Mouse (Mus musculus) right cerebral cortex, postnatal 36 days (tissue): ENCODE measurements around the gene Amz2.

Experiments used
- DNase-seq, 2 experiments: peaks; one replicate each; pipeline ENCODE4 v3.0.0; 2022; ENCODE audit warnings: low spot score in 2 of 2, mixed read lengths in 1 of 2

Amz2 gene

DNA sequence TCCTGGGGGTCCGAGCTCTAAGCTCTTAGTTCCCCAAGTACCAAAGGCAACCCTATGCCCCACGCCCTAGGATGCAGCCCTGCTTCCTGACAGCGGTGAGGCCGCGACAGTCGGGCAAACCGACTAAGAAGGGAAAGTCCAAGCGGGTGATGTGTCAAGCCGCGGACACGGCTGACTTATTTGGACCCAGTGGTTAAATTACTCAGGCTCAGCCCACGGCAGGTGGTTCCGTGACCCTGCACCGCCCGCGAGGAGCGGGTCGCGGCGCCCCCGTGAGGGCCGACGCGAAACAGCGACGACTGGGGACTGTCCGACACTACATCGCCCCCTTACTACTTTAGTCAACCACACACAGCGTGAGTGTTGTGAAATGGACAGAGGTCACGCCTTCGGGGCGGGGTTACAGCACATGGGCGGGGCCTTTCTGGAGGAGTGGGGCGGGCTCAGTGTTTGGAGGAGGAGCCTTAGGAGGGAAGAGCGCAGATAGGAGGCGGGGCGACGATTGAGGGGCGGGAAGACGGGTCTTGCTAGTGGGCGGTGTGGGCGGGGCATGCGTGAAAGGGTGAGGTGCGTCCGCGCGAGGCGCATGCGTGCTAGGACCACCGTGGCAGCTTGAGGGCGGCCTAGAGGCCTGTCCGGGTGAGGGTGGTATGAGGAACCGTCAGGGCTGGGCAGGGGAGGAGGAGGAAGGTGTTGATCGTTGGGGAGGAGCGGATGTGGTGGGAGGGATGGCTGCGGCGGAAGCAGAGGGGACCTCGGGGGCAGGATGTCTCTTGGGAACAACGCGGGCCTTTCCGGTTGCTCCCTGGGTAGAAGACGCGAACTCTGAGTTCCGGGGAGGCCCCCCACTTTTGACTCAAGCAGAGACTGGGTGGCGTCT is at the start of gene Amz2:
Gene Amz2, plus strand, starts transcription at position 555 of the 880 bp plus-strand sequence.
- DNase-seq, result peak; percentile 95 to 97

DNA sequence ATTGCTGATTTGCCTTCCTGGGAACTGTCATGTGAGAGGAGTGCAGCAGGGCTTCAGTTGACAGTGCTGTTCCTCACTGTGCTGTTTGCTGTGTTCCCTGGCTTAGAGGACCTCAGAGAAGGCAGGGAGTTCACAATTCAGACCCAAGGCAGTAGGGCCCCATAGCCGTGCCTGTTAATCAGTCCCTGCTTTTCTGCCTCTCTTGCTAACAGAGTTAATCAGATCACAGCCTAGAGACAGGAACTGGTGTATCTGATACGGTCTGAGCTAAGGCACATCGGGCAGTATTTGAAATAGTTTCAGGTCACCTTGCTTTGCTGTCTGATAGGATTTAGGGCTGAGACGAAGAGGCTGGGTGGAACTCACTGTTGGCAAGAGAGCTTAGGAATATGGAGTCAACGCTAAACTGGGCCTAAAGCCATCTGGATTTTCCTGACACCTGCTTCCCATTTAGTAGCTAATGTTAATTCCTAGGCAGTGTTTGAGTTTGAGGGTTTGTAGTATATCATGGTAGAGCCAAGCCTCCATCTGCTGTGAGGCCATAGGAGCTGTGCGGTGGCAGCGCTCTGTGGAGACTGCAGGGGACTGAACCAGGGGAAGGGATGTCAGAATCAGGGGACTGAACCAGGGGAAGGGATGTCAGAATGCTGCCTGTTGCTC is 49.1 kb upstream of the Amz2 start:
- no peak for DNase-seq

DNA sequence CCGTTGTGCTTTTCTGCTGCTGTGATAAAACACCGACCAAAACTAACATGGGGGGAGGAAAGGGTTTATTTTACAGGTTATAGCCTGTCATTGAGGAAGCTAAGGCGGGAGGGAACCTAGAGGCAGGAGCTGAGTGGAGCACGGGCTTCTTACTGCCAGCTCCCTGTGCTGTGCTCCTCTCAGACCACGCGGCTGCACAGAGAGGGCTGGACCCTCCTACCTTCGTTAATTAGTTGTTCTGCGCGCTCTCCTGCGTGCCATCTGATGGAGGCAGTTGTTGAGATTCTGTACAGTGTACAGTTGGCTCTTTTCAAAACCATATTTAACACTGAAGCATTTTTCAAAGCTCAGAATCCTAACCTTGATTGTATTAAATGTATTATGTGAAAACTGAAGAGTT is 48.3 kb upstream of the Amz2 start:
- DNase-seq, result no peak

DNA sequence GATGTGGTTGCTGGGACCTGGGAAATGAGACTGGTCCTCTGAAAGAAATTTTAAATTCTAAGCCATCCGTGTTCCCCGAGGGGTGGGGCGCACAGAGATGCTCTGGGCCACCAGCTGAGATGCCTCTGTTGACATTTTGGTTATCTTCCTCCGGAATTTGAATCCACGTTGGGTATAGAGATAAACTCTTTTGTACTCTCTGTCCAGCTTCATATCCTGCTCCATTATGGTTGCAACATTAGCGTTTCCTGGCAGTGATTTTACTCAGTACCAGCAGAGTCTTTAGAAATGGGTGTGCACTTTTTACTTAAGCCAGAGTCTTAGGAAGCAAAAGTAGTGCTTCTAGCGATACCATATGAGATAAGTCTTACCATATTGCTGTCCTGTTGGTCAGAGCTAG is 47.7 kb upstream of the Amz2 start:
- DNase-seq, result no peak

DNA sequence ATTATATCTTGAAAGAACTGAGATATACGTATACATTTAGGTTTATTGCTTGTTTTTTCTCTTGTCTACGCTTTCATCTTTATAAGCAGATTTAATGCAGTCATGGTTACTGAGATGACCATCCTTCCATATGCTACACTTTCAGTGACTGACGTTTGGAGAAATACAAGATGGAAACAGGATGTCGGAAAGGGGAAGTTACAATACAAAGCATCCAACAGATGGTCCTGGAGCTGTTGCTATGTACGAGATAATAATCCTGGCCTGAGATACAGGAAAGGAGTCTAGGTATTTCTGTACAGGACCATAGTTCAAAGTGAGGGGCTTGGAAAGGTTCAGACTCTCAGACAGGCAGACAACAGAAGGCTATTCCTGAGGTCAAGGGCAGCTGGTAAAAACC is 45.1 kb upstream of the Amz2 start:
- no peak for DNase-seq

DNA sequence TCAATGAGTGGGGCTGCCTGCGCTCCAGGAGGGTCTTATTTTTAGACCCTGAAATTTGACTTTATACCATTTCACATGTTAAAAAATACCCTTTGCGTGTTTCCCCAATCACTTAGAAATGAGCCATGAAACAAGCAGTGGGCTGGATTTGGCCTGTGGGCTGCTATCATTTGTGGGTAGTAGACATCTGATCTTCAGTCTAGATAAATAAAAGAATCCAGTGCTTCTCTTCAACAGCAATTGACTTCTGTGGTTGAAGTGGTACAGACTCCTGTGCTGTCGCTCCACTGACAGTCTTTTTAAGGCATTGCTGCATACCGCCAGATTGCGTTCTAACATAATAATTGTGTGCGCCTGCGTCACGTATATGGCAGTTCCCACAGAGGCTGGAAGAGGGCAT is 40.5 kb upstream of the Amz2 start:
- no peak for DNase-seq

DNA sequence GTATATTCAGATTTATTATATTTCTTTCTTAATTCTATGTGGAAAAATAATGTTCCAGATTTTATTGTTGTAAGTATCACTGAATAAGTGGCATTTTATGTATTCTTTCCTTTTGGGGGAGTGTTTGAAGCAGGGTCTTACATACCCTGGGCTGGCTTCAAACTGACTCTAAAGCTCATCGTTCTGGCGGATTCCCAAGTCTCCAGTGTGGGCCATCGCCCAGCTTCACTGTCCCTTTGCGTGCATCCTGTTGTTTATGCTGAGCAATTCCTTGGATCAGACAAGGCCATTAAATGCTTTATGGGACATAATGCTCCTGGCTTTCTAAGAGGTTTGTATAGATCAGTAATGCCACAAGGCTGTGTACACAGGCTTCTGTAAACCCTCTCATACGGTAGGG is 36.7 kb upstream of the Amz2 start:
- DNase-seq, result no peak

DNA sequence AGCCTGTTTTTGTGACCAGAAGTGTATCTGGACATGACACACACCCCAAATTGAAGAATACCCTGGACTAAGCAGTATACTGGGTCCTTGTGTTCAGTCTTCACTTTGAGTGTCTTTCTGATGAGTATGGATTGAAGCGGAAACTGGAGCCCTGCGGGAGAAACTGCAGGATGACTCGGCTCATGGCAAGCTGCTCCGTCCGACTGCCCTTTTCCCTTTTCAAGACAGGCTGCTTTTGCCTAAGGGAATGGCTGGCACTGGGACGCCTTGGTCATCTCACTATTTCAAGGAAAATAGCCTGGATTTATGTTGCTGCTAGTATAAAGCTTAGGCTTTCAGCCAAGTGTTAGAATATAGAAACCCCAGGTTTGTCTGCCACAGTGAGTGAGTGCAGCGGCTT is 34.5 kb upstream of the Amz2 start:
- no peak for DNase-seq

DNA sequence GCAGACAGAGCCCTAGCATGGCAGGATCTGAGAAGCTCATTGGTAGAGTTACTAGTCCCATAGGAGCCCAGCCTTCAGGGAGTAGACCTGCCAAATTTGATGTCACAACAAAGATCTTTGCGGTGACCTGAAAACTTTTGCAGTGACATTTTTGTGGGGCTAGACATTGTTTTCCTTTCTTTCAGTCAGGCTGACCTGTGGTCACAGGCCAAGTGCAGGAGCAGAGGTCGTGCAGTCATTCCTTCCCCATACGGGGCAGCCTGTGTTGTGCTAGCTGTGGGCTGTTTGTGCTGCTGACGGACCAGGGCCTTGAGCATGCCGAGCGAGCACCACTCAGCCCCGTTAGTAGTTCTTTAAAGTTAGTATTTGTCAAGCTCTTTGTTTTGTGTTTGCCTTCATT is 34.0 kb upstream of the Amz2 start:
- DNase-seq, result no peak

DNA sequence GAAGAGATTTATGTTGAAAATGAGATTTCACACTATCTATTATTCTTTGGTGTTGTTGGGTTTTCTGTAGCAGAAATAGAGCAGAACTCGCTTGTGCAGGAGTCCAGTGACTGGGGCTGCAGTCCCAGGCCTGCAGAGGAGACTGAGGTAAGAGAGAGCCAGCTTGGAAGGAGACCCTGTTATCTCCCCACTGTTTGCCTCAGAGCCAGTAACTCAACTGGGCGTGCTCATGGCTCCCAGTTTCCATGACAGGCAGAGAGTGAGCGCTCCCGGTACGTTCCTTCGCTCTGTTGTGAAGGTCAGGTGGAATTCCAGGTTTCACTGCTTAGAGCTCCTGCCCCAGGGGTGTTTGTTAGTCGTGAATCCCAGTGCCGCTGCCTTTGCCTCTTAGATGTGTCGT is 33.1 kb upstream of the Amz2 start:
- no peak for DNase-seq

DNA sequence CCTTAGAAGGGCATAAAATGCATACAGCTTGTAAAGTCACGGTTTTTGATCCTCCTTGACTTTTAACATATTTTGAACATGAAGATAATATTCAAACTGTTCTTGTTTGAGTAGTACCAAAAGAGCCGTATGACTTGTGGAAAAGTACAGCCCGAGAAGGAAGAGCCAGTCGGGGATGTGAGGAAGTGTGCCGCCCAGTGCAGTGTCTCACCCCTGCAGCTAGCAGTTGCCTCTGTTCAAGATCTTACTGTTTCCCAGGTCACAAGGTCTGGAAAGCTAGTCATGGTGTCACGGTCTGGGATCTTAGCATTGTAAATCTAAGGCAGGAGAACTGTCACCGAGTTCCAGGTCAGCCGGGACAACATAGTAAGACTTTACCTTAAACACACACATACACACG is 31.0 kb upstream of the Amz2 start:
- no peak for DNase-seq

DNA sequence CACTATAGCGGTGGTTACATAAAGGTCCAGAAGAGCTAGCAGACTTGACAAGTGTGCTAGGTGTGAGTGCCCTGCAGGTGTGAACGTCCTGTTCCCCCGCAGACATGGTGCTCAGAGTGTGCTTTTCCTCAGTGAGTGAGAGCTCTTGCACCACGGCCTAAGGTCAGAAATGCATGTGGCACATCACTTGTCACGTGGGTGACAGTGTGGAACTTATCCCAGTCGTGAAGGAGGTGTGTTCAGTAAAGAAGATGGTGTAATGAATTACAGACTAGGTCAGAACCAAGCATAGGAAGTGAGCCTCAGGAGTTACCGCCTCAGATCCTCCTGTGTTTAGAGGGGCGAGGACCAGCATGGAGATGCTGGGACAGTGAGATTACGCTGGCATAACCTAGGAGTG is 30.5 kb upstream of the Amz2 start:
- no peak for DNase-seq

DNA sequence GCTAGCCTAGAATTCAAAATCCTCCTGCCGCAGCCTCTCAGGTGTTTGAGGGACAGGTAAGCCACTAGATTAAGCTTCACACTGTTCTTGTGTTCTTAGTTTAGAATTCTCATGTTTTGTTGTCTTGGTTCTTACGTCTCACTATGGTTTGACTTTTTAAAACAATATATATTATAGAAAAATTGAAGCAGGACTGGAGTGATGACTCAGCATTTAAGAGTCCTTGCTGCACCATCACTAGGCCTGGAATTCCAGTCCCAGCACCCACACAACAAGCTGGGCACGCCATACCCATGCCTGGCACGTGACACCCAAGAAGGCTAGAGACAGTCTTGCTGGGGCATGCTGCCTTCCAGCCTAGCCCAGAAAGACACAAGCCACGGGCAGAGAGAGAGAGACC is 19.3 kb upstream of the Amz2 start:
- no peak for DNase-seq

DNA sequence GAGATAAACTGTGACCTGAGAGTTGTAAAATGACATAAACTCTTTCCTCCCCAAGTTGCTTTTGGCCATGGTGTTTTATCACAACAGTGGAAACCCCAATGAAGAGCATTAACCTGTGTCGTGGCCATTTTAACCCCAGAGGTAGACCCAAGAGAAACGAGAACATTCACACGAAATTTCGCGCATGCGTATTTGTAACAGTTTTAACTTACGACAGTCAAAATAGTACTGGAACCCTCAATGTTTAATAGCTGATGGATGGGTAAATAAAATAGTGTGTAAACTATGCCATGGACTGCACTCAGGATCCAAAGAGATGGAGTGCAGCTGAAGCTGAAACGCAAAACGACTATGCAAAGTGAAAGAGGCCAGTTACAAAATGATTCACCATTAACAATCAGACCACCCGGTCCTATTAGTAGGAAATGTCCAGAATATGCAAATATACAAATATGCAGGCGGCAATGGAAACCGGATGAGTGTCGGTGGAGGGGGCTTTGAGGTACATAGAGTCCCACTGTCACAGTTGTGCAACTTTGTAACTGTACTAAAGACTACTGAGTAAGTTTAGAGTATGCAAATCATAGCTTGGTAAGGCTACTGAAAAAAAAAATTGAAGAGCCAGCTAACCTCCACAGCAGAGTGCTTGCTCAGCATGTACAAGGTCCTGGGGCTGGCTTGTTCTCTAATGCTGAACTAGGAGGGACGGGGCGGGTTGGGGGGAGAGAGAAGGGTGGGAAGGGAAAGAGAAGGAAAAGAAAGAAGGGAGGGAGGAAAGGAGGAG is 15.4 kb upstream of the Amz2 start:
- DNase-seq, result no peak

DNA sequence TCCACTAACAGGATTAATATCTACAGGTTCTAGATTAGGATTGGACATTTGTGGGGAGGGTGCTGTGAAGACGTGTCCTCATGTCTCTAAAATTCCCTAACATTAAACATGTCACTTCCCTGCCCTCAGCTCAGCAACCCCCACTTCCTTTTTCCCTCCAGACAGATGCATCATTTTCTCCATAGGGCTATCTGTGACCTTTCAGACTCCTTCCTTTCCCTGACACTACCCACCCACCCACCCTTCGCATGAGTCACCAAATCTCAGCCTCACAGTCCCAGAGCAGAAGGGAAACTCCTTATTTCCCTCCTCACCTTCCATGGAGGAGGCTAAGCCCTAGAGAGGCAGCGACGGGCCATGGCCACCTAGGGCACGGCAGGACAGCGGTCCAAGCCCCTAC is 12.1 kb upstream of the Amz2 start, which contains the start of gene 9930022D16Rik:
Gene 9930022D16Rik, plus strand, starts transcription at position 301 of the 400 bp plus-strand sequence.
- no peak for DNase-seq

DNA sequence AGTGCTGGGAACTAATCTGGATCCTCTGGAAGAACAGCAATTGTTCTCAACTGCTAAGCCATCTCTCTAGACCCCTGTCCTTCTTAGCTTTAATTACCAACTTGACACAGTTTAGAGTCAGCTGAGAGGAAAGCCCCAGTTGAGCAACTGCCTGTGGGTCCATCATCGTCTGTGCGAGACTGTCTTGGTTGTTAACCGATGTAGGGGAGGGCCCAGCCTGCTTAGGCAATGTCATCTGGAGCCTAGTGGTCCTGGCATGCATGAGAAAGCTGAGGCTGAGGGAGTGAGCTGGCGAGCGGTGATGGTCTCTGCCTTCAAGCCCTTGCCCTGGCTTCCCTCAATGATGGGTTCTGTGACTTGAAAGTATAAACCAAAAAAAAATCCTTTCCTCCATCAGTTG is 10.9 kb upstream of the Amz2 start:
- no peak for DNase-seq

DNA sequence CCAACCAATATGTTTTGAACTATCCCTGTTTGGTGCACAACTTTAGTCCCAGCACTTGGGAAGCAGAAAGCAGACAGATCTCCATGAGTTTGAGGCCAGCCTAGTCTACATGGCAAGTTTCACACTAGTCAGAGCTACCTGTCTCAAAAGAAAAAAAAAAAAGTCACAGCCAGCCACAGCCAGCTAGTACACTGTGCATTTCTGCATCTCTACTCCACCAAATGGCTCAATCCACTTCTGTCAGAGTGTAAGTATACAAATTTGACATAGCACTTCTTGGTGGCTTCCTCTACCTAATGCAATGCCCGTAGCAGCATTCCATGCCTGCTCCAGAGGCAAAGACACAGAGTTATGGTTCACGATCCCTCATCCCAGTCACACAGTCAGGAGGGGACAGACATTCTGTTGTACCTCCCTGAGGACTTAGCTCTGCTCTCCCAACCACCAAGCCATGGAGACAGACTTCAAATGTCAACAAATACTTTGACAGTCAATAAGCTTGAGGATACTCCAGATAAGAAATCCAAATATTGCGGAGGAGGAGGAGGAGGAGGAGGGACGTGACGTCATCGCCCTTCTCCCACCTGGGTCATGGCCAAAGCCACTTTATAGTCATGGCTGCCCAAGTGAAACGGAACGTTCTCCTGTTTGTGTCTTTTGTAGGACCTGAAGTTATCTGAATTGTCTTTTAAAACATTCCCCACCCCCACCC is 8.9 kb upstream of the Amz2 start:
- DNase-seq, result no peak

DNA sequence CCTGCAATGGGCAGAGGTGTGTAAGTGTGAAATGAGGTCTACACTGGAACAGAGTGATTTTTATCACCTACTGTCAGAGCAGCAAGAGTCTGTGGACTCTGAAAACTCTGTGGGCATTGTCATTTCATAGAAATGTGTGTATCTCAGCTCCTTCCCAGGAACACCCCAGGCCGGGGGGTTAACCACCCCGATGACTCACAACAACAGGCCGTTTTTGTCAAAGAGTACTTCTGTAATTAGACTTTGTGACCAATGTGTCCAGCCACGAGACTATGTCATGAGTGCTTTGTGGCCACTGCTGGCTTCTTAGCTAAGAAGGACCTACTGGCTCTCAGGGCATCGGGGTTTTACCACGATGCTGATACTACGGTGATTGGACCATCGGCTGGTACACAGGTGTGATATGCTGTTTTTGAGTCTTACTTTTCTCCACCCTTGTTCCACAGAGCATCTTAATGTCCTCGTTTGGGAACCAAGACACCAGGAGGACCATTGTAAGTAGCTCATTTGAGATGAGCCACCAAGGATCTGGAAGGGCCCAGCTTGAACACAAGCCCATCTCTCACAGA is 8.2 kb upstream of the Amz2 start:
- no peak for DNase-seq

DNA sequence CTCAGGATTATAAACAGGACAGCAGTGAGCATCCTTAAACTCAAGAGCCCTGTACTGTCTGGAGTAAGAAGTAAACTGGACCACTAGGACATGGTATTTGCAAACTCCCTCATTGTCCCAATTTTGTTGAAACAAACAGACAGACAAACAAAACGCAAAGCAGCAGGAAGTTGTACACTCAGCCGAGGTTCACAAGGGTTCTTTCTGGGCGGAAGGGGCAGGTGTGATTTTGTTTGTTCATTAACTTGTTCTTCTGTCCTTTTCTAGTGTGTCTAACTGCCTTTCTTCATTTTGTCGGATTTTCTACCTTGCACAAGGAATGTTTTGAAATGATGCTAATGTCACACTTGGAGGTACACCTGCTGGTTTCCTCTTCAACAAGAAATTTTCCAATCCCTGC is 6.3 kb upstream of the Amz2 start:
- no peak for DNase-seq

DNA sequence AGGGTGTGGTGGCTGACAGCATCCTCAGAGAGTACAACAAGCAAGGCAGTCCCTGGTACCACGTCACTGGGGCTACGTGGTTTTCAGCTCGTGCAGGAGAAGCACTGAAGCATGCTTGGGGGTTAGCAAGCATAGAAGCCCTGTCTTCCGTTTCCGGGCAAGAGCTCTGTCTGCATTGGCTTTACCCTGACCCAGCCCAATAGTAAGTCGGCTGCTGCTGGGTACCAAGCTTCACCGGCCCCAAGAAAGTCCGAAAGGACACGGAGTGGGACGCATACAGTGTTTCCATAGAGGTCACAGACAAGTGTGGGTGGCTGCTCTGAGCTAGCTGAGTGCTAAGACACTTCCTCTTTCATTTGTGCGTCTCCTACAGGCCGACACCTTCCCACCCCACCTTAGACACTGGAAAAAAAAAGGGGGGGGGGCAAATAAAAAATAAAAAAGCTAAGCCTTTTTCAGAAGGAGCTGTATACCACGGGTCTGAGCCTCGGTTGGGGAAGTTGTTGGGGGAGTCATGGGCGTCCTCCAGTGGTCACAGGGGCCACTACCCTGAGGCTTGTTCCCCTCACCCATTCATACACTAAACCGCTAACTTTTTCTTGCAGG is 5.7 kb upstream of the Amz2 start:
- DNase-seq, result no peak

DNA sequence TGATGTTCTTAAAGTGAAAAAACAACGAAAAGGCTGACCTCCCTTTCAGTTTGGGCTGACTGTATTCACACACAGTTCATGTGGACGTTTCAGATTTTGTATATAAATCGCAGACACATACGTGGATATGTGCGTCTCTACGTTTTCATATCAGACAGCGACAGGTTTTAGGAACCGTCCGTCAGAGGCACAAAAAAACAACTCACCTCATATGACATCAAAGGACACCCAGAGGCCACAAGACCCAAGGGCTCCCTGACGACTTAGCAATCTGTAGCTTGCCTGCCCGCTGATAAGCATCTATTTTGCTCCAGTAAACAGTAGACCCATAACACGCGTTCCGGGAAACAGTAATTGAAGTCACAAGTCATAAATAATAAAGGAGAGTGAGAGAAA is 5.2 kb upstream of the Amz2 start:
- DNase-seq, result no peak
